Mouse (Mus musculus): ENCODE measurements around the gene Sirt7.

Sirt7 gene

DNA sequence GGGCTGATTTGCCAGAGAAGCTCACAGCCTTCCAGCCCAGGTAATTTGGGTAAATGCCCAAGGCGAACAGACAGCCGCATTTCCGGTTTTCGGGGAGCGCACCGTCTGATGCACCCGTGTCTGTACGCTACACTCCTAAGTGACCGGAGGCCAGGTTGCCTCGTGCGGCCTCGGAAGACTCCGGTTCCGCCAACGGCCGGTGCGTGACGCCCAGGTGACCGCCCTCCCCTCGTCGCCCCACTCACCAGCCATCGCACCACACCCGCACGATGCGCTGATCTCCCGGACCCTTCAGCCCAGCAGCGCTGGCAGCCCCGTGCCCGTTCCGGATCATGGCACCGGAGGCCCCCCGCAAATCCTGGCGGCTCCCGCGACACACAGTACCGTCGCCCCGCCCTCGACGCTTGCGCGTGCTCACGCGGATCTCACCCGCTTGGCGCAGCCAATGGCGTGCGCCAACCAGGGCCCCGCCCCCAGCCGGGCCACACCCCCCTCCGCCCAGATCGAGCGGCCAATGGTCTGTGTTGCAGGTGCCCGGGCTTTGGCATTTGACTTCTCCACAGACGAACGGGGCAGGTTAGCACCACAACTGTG lies 7.4 kb downstream of the Sirt7 start, which contains the start of gene Pcyt2:
Pcyt2 (minus strand) TSS at position 418 of the 594 bp plus-strand sequence.
- TF ChIP-seq POU5F1 (IDR thresholded peaks at IDR 0.05; ENCODE audit: borderline replicate concordance, low read length) (no peak), NANOG (IDR thresholded peaks at IDR 0.05; ENCODE audit: borderline replicate concordance, low read length) (no peak), CTCF (conservative IDR thresholded peaks at IDR 0.05; ENCODE audit: low read length) (no peak)
- Histone ChIP-seq H3K4me1 (replicated peaks; ENCODE audit: low read depth, low read length) (peaks cover 86% of the 10 kb centered on the region), H3K9me3 (ENCODE audit: low read length) (no peaks in the 10 kb centered on the region), H3K27me3 (ENCODE audit: insufficient read depth, low read length) (no peaks in the 10 kb centered on the region), H3K36me3 (ENCODE audit: insufficient read depth, low read length) (peaks cover 81% of the 10 kb centered on the region), H3K4me3 (replicated peaks; ENCODE audit: low read length) (peak within 1 kb of the TSS; percentile 95)

GRCm38 (mm10) chr11:120616617-120617294 lies 8.3 kb downstream of the Sirt7 start:
- peak overlapping the region; percentile 95 for H3K4me3 ChIP-seq (replicated peaks; ENCODE audit: low read length)
- H3K9me3 ChIP-seq (ENCODE audit: low read length): no peaks in the 10 kb centered on the region
- TF ChIP-seq CTCF (conservative IDR thresholded peaks at IDR 0.05; ENCODE audit: low read length): no peak
- TF ChIP-seq POU5F1 (IDR thresholded peaks at IDR 0.05; ENCODE audit: borderline replicate concordance, low read length): no peak
- no peak for TF ChIP-seq NANOG (IDR thresholded peaks at IDR 0.05; ENCODE audit: borderline replicate concordance, low read length)
- H3K36me3 ChIP-seq (ENCODE audit: insufficient read depth, low read length): peaks cover 82% of the 10 kb centered on the region
- H3K27me3 ChIP-seq (ENCODE audit: insufficient read depth, low read length): no peaks in the 10 kb centered on the region
- peaks cover 85% of the 10 kb centered on the region for H3K4me1 ChIP-seq (replicated peaks; ENCODE audit: low read depth, low read length)

DNA sequence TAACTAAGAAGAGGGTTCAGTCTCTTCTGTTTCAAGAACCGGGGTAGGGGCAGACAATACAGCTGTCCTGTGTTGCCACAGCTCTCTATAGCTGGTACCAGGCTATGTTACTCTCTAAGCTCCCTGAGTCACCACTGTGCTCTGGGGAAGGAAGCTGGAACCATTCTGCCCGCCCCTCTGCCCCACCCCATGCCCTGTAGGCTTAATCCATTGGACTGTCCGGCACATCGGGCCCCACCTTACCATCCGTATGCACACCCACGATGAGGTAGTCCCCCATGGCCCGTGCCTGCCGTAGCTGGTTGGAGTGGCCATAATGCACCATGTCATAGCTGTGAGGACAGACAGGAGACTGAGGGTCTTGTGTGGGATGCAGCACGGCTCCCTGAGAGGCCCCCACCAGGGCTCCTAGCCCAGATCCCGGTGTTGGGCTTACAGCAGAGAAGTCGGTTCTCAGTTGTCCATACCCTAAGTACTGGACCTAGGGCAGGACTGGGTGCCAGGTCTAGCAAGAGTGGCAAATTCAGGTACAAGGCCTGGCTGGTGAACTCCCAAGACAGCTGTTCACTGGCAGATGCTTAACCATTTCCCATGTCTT lies 9.3 kb downstream of the Sirt7 start:
- H3K36me3 ChIP-seq (ENCODE audit: insufficient read depth, low read length): peaks cover 82% of the 10 kb centered on the region
- no peak for TF ChIP-seq POU5F1 (IDR thresholded peaks at IDR 0.05; ENCODE audit: borderline replicate concordance, low read length)
- no peak for TF ChIP-seq NANOG (IDR thresholded peaks at IDR 0.05; ENCODE audit: borderline replicate concordance, low read length)
- no peak for TF ChIP-seq CTCF (conservative IDR thresholded peaks at IDR 0.05; ENCODE audit: low read length)
- H3K4me3 ChIP-seq (replicated peaks; ENCODE audit: low read length): peak overlapping the region; percentile 17; the same call in 1 of the 2 replicates
- H3K9me3 ChIP-seq (ENCODE audit: low read length): no peaks in the 10 kb centered on the region
- H3K4me1 ChIP-seq (replicated peaks; ENCODE audit: low read depth, low read length): peaks cover 86% of the 10 kb centered on the region
- H3K27me3 ChIP-seq (ENCODE audit: insufficient read depth, low read length): no peaks in the 10 kb centered on the region

DNA sequence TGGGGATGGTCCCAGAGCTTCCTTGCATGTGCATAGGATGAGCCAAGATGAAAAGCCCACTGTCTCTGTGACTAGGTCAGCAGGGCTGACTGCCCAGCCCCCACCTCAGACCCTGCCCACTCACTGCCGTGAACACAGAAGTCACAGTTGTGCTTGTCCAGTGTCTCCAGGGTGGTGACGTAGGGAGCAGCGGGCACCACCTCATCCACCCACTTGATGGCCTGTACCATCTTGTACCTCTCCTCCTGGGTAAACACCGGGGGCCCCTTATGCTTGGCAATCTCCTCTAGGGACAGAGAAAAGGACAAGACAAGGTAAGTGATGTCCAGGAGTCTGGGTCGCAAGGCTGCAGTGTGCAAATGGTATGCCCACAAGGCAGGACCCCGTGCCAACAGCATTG lies 9.9 kb downstream of the Sirt7 start:
- peaks cover 86% of the 10 kb centered on the region for H3K4me1 ChIP-seq (replicated peaks; ENCODE audit: low read depth, low read length)
- TF ChIP-seq CTCF (conservative IDR thresholded peaks at IDR 0.05; ENCODE audit: low read length) (no peak), POU5F1 (IDR thresholded peaks at IDR 0.05; ENCODE audit: borderline replicate concordance, low read length) (no peak), NANOG (IDR thresholded peaks at IDR 0.05; ENCODE audit: borderline replicate concordance, low read length) (no peak)
- no peaks in the 10 kb centered on the region for H3K27me3 ChIP-seq (ENCODE audit: insufficient read depth, low read length)
- peaks cover 82% of the 10 kb centered on the region for H3K36me3 ChIP-seq (ENCODE audit: insufficient read depth, low read length)
- H3K4me3 ChIP-seq (replicated peaks; ENCODE audit: low read length): no peak overlapping the region; the same call in 1 of the 2 replicates
- no peaks in the 10 kb centered on the region for H3K9me3 ChIP-seq (ENCODE audit: low read length)

- H3K4me3 ChIP-seq (replicated peaks; ENCODE audit: low read length): no peak overlapping the region
- peaks cover 89% of the 10 kb centered on the region for H3K4me1 ChIP-seq (replicated peaks; ENCODE audit: low read depth, low read length)
- H3K36me3 ChIP-seq (ENCODE audit: insufficient read depth, low read length): peaks cover 78% of the 10 kb centered on the region
- H3K9me3 ChIP-seq (ENCODE audit: low read length): no peaks in the 10 kb centered on the region
- TF ChIP-seq CTCF (conservative IDR thresholded peaks at IDR 0.05; ENCODE audit: low read length): no peak
- H3K27me3 ChIP-seq (ENCODE audit: insufficient read depth, low read length): no peaks in the 10 kb centered on the region
Measured at GRCm38 (mm10) chr11:120613976-120614375, 11.1 kb downstream of the Sirt7 start.

- H3K36me3 ChIP-seq (ENCODE audit: insufficient read depth, low read length): peaks cover 73% of the 10 kb centered on the region
- TF ChIP-seq CTCF (conservative IDR thresholded peaks at IDR 0.05; ENCODE audit: low read length) (no peak), POU5F1 (IDR thresholded peaks at IDR 0.05; ENCODE audit: borderline replicate concordance, low read length) (no peak), NANOG (IDR thresholded peaks at IDR 0.05; ENCODE audit: borderline replicate concordance, low read length) (no peak)
- no peaks in the 10 kb centered on the region for H3K9me3 ChIP-seq (ENCODE audit: low read length)
- no peaks in the 10 kb centered on the region for H3K27me3 ChIP-seq (ENCODE audit: insufficient read depth, low read length)
- H3K4me3 ChIP-seq (replicated peaks; ENCODE audit: low read length): no peak overlapping the region
- H3K4me1 ChIP-seq (replicated peaks; ENCODE audit: low read depth, low read length): peaks cover 89% of the 10 kb centered on the region
Measured at GRCm38 (mm10) chr11:120613481-120613972, 11.5 kb downstream of the Sirt7 start.

GRCm38 (mm10) chr11:120612763-120613162 lies 12.3 kb downstream of the Sirt7 start:
- Histone ChIP-seq H3K4me1 (replicated peaks; ENCODE audit: low read depth, low read length) (peaks cover 90% of the 10 kb centered on the region), H3K4me3 (replicated peaks; ENCODE audit: low read length) (no peak overlapping the region), H3K9me3 (ENCODE audit: low read length) (no peaks in the 10 kb centered on the region), H3K36me3 (ENCODE audit: insufficient read depth, low read length) (peaks cover 70% of the 10 kb centered on the region), H3K27me3 (ENCODE audit: insufficient read depth, low read length) (no peaks in the 10 kb centered on the region)
- TF ChIP-seq NANOG (IDR thresholded peaks at IDR 0.05; ENCODE audit: borderline replicate concordance, low read length) (no peak), CTCF (conservative IDR thresholded peaks at IDR 0.05; ENCODE audit: low read length) (peak; percentile 66)

DNA sequence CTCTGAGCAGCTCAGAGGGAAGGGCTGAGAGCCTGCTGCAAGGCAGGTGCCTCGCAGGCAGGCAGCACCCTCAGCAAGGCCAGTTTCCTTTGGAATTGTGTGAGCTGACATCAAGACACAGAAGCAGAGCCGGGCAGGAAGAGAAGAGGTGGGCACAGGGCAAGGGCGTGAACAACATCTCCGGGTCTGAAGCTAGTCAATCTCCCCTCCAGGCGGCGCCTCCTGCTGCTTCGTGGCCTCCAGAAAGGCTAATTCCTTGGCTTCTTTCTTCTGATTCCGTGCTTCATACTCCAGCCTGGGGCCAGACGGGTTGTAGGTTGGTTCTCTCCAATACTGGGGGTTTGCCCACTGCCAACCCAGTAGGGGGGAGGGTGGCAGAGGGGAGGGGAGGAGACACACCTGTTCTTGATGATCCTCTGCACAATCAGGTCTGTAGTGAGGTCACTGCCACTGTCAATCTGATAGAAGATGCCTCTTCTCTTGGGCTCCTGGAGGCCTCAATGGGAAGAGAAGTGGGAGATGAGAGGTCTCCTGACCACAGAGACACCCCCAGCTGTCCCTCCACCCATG lies 14.5 kb downstream of the Sirt7 start:
- no peaks in the 10 kb centered on the region for H3K9me3 ChIP-seq (ENCODE audit: low read length)
- no peak overlapping the region for H3K4me3 ChIP-seq (replicated peaks; ENCODE audit: low read length)
- peaks cover 79% of the 10 kb centered on the region for H3K36me3 ChIP-seq (ENCODE audit: insufficient read depth, low read length)
- H3K4me1 ChIP-seq (replicated peaks; ENCODE audit: low read depth, low read length): peaks cover 92% of the 10 kb centered on the region
- TF ChIP-seq NANOG (IDR thresholded peaks at IDR 0.05; ENCODE audit: borderline replicate concordance, low read length) (no peak), CTCF (conservative IDR thresholded peaks at IDR 0.05; ENCODE audit: low read length) (no peak), POU5F1 (IDR thresholded peaks at IDR 0.05; ENCODE audit: borderline replicate concordance, low read length) (no peak)
- 0 out of 2 replicates have a peak, but pooled peaks cover 2% of the 10 kb centered on the region for H3K27me3 ChIP-seq (ENCODE audit: insufficient read depth, low read length)
